Mouse (Mus musculus) neural tube, embryonic 11.5 days (tissue): ENCODE data around the gene Slc25a4. TPM values are rescaled to one million over a fixed set of nuclear protein-coding genes. Genes with fewer than 3 reads are reported as not detected.
A peak's percentile ranks its signal among the peaks of the same experiment; 100 is the strongest.
"Not testable (repeated sequence)": the region's sequence is repeated elsewhere in the genome, so short reads cannot be mapped to it uniquely, and the experiment has no call there.

Experiments used
- ATAC-seq: fragments of 200-750 bp; cut with Nextera tagmentation; 2 replicates; pipeline ENCODE4 v1.8.0; 2017; ENCODE audit warnings: moderate number of reproducible peaks, mild to moderate bottlenecking, moderate TSS enrichment, moderate library complexity; ENCODE audit not compliant: insufficient read depth, low FRiP score, low TSS enrichment
- DNase-seq: peaks from one replicate; pipeline ENCODE4 v3.0.0-alpha.2; 2015; ENCODE audit warnings: low spot score
- H3K27ac ChIP-seq: fragments of 300-500 bp; sonication (generic); 2 replicates; pipeline ENCODE4 v1.5.1; 2014; ENCODE audit warnings: low read depth, mild to moderate bottlenecking, low read length
- H3K27me3 ChIP-seq: fragments of 300-500 bp; sonication (generic); 2 replicates; pipeline ENCODE4 v1.6.1; 2014; ENCODE audit warnings: mild to moderate bottlenecking, low read length, mixed read lengths; ENCODE audit not compliant: control insufficient read depth, insufficient read depth
- H3K36me3 ChIP-seq: fragments of 300-500 bp; sonication (generic); 2 replicates; pipeline ENCODE4 v1.6.1; 2014; ENCODE audit warnings: mild to moderate bottlenecking, low read length, moderate library complexity, mixed read lengths; ENCODE audit not compliant: control insufficient read depth, insufficient read depth
- H3K4me1 ChIP-seq: fragments of 300-500 bp; sonication (generic); 2 replicates; pipeline ENCODE4 v1.6.1; 2014; ENCODE audit warnings: low read length, mixed read lengths; ENCODE audit not compliant: control insufficient read depth, insufficient read depth
- H3K4me2 ChIP-seq: fragments of 300-500 bp; sonication (generic); 2 replicates; pipeline ENCODE4 v1.6.1; 2014; ENCODE audit warnings: low read depth, mild to moderate bottlenecking, moderate library complexity
- H3K4me3 ChIP-seq: fragments of 300-500 bp; sonication (generic); 2 replicates; pipeline ENCODE4 v1.5.1; 2014; ENCODE audit warnings: low read depth, low read length
- H3K9ac ChIP-seq: fragments of 300-500 bp; sonication (generic); 2 replicates; pipeline ENCODE4 v1.6.1; 2014; ENCODE audit warnings: mild to moderate bottlenecking, low read length
- H3K9me3 ChIP-seq: fragments of 300-500 bp; sonication (generic); 2 replicates; pipeline ENCODE4 v1.6.1; 2016; ENCODE audit warnings: low read length; ENCODE audit not compliant: control insufficient read depth
- WGBS: fragments of 180-500 bp; shearing (Covaris S2); extraction: QIAGEN DNeasy Blood & Tissue Kit; methylation state at CpG from one replicate; pipeline ENCODE4 v1.1.7; 2014; 5-methylcytosine and 5-hydroxymethylcytosine counted together
- polyA plus RNA-seq: library from polyadenylated mRNA; unstranded; fragments of >200 nt; fragmentation: Nextera tagmentation; extraction: Ambion mirVana; gene quantifications from 2 replicates; pipeline ENCODE4 v1.2.1, GENCODE M21; 2014

The Slc25a4 gene
- polyA plus RNA-seq, 1 experiment from 2014 or later: 548 TPM

GRCm38 (mm10) chr8:46236441-46237223 lies 25.5 kb upstream of the Slc25a4 start:
- whole genome bisulfite sequencing: 71% methylated on average over 7 of the region's 7 CpGs

GRCm38 (mm10) chr8:46234736-46235135 lies 23.7 kb upstream of the Slc25a4 start:
- H3K4me3 ChIP-seq: no peak overlapping the region
- DNase-seq: no peak
- no peak overlapping the region for H3K27ac ChIP-seq
- H3K9ac ChIP-seq: no peak overlapping the region
- no peak for ATAC-seq
- WGBS: 89% methylated on average over 4 of the region's 4 CpGs
- no peaks in the 10 kb centered on the region for H3K4me1 ChIP-seq
- H3K36me3 ChIP-seq: no peaks in the 10 kb centered on the region
- H3K4me2 ChIP-seq: no peak overlapping the region
- H3K27me3 ChIP-seq: no peaks in the 10 kb centered on the region
- no peaks in the 10 kb centered on the region for H3K9me3 ChIP-seq

More at GRCm38 (mm10) chr8:46236441-46237223, 25.5 kb upstream of the Slc25a4 start:
- H3K4me2 ChIP-seq: no peak overlapping the region
- H3K4me3 ChIP-seq: no peak overlapping the region
- ATAC-seq: no peak
- DNase-seq: no peak
- H3K9me3 ChIP-seq: no peaks in the 10 kb centered on the region
- H3K9ac ChIP-seq: no peak overlapping the region
- H3K36me3 ChIP-seq: no peaks in the 10 kb centered on the region
- no peaks in the 10 kb centered on the region for H3K4me1 ChIP-seq
- no peaks in the 10 kb centered on the region for H3K27me3 ChIP-seq
- no peak overlapping the region for H3K27ac ChIP-seq

- Histone ChIP-seq H3K4me3 (no peak overlapping the region), H3K9me3 (no peaks in the 10 kb centered on the region), H3K27me3 (no peaks in the 10 kb centered on the region), H3K27ac (no peak overlapping the region), H3K36me3 (no peaks in the 10 kb centered on the region), H3K9ac (no peak overlapping the region), H3K4me1 (no peaks in the 10 kb centered on the region), H3K4me2 (no peak overlapping the region)
- WGBS: 65% methylated on average over 8 of the region's 8 CpGs
- ATAC-seq (no peak), DNase-seq (no peak)
These were observed 21.7 kb upstream of the Slc25a4 start for GRCm38 (mm10) chr8:46232798-46233197.

GRCm38 (mm10) chr8:46231968-46232367 lies 20.9 kb upstream of the Slc25a4 start:
- not testable (repeated sequence) for ATAC-seq, H3K4me1 ChIP-seq, H3K27ac ChIP-seq, H3K4me3 ChIP-seq, H3K36me3 ChIP-seq, H3K4me2 ChIP-seq, H3K9ac ChIP-seq, DNase-seq, H3K9me3 ChIP-seq, H3K27me3 ChIP-seq
- 83% methylated on average over 7 of the region's 7 CpGs for WGBS

GRCm38 (mm10) chr8:46226622-46227021 lies 15.5 kb upstream of the Slc25a4 start:
- Histone ChIP-seq H3K4me3 (no peak overlapping the region), H3K27ac (no peak overlapping the region), H3K36me3 (no peaks in the 10 kb centered on the region), H3K4me1 (no peaks in the 10 kb centered on the region), H3K27me3 (no peaks in the 10 kb centered on the region), H3K9ac (no peak overlapping the region), H3K9me3 (no peaks in the 10 kb centered on the region), H3K4me2 (no peak overlapping the region)
- ATAC-seq (no peak), DNase-seq (no peak)
- WGBS: 76% methylated on average over 5 of the region's 5 CpGs

GRCm38 (mm10) chr8:46225501-46225900 lies 14.4 kb upstream of the Slc25a4 start:
- Histone ChIP-seq H3K27ac (no peak overlapping the region), H3K9me3 (no peaks in the 10 kb centered on the region), H3K4me1 (no peaks in the 10 kb centered on the region), H3K36me3 (no peaks in the 10 kb centered on the region), H3K27me3 (no peaks in the 10 kb centered on the region), H3K9ac (no peak overlapping the region), H3K4me3 (no peak overlapping the region), H3K4me2 (no peak overlapping the region)
- WGBS: 78% methylated on average over 3 of the region's 3 CpGs
- no peak for DNase-seq
- no peak for ATAC-seq

GRCm38 (mm10) chr8:46220566-46220965 lies 9.5 kb upstream of the Slc25a4 start:
- no peak overlapping the region for H3K9ac ChIP-seq
- ATAC-seq (no peak), DNase-seq (no peak)
- H3K4me2 ChIP-seq: no peak overlapping the region
- H3K9me3 ChIP-seq: no peaks in the 10 kb centered on the region
- H3K4me3 ChIP-seq: no peak overlapping the region
- no peaks in the 10 kb centered on the region for H3K27me3 ChIP-seq
- no peak overlapping the region for H3K27ac ChIP-seq
- H3K36me3 ChIP-seq: no peaks in the 10 kb centered on the region
- H3K4me1 ChIP-seq: no peaks in the 10 kb centered on the region
- WGBS: 77% methylated on average over 3 of the region's 3 CpGs

- Histone ChIP-seq H3K9me3 (no peaks in the 10 kb centered on the region), H3K27me3 (no peaks in the 10 kb centered on the region), H3K9ac (peak overlapping the region; percentile 50), H3K4me2 (peak overlapping the region; percentile 49), H3K36me3 (no peaks in the 10 kb centered on the region), H3K4me1 (no peaks in the 10 kb centered on the region), H3K27ac (no peak overlapping the region), H3K4me3 (peak overlapping the region; percentile 28; the same call in 1 of the 2 replicates)
- DNase-seq (peak; percentile 61), ATAC-seq (peak; percentile 64; the same call in 1 of the 2 replicates)
- WGBS: 2% methylated on average over 14 of the region's 14 CpGs
These were observed 5.8 kb upstream of the Slc25a4 start for GRCm38 (mm10) chr8:46216838-46217237.

GRCm38 (mm10) chr8:46213971-46214480 lies 2.9 kb upstream of the Slc25a4 start:
- no peak overlapping the region for H3K27ac ChIP-seq
- no peak for DNase-seq
- no peak overlapping the region for H3K4me3 ChIP-seq
- WGBS: 5% methylated on average over 2 of the region's 2 CpGs
- H3K4me2 ChIP-seq: no peak overlapping the region
- no peak for ATAC-seq
- H3K9ac ChIP-seq: no peak overlapping the region
- no peaks in the 10 kb centered on the region for H3K9me3 ChIP-seq
- H3K27me3 ChIP-seq: no peaks in the 10 kb centered on the region
- peaks cover under 1% of the 10 kb centered on the region; the same call in 1 of the 2 replicates for H3K36me3 ChIP-seq
- H3K4me1 ChIP-seq: peaks cover 10% of the 10 kb centered on the region
